Mouse (Mus musculus) CD4-positive, CD25-positive, alpha-beta regulatory T cell, adult 4 months (primary cell): ENCODE data around the gene Jdp2. TPM values are rescaled to one million over a fixed set of nuclear protein-coding genes. Genes with fewer than 3 reads are reported as not detected.

Experiments used
- ATAC-seq: one replicate; pipeline ENCODE4 v1.8.0; 2017
- polyA plus RNA-seq, 2 experiments: library from polyadenylated mRNA; unstranded; fragments of 100-300 nt; shearing (Covaris generic); gene quantifications; one replicate each; pipeline ENCODE4 v1.2.1; 2017

The Jdp2 gene
- polyA plus RNA-seq, 2 experiments from 2014 or later = 0.20 TPM; not detected in 1

DNA sequence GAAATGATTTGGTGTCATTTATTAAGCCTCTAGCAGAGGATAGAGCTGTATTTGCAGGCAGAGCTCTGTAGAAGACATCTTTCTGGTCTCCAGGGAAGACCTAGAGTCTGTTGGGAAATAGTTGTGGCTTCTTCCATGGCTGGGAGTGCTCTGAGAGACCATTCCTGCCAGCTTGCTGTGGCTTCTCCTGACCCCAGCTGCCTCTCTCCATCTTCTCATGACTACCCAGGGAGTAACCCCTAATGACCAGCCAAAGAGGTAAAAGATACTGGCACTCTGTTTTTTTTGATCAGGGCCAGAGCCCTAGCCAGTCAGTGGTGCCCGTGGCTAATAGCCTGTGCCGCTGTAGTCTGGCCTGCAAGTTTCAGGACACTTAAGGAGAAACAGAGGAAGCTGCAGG, 3.3 kb downstream of the Jdp2 start:
- ATAC-seq = no peak

- ATAC-seq = no peak
Measured at GRCm38 (mm10) chr12:85602811-85603210, 4.0 kb downstream of the Jdp2 start.

GRCm38 (mm10) chr12:85603767-85604166, 4.9 kb downstream of the Jdp2 start:
- no peak for ATAC-seq

- no peak for ATAC-seq
Measured at GRCm38 (mm10) chr12:85604301-85604998, 5.6 kb downstream of the Jdp2 start.

DNA sequence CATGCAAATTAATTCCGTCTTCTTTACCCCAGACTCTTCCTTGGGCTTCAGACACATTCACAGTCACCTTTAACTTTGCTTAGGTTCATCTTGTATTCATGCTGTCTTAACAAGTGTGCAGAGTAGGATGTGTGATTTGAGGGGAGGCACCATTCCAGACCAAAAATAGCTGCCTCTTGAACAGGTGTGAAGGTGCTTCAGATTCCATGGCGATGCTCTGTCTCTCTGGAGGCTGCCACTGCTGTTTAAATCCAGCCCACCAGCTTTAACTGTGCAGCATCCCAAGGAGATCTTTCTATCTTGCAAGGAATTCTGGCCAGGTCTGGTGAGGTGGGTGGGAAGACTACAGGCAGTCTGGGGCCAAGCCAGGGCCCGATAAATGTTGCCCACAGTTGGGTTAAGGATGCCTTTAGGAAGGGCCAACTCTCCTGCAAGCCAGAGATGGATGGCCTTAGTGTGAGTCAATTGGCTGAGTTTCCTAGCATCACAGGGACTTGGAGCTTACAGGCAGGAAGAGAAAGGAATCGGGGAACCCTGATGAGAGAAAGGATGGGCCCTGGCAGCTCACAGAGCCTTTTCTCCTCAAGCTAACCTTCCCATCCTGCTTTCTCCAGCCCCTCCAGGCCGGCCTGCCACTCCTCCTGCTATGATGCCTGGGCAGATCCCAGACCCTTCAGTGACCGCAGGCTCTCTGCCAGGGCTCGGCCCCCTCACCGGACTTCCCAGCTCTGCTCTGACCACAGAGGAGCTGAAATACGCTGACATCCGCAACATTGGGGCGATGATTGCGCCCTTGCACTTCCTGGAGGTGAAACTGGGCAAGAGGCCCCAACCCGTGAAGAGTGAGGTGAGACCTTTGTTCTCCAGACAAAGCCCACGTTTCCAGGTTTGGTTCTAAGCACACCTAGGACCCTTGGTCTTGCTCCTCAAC, 9.0 kb downstream of the Jdp2 start:
- no peak for ATAC-seq

DNA sequence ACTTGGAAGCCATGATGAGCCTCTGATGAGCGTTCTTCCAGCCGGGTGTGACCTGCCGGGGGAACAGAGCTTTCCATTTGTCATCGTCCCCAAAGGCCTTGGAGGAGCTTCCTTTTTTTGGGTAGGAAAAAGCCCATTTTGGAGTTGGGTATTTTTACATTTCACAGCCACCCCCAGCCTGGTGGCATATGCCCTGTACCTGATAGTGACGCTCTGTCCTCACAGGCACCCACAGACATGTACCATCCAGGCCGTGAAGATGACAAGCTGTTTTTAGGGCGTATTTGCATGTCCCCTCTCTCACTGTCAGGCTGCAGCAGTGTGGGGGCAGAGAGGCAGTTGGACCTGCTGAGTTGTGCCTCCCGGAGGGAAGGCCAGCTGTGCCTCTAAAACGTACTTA, 11.3 kb downstream of the Jdp2 start:
- ATAC-seq = no peak

- no peak for ATAC-seq
Measured at GRCm38 (mm10) chr12:85614090-85614489, 15.3 kb downstream of the Jdp2 start.

DNA sequence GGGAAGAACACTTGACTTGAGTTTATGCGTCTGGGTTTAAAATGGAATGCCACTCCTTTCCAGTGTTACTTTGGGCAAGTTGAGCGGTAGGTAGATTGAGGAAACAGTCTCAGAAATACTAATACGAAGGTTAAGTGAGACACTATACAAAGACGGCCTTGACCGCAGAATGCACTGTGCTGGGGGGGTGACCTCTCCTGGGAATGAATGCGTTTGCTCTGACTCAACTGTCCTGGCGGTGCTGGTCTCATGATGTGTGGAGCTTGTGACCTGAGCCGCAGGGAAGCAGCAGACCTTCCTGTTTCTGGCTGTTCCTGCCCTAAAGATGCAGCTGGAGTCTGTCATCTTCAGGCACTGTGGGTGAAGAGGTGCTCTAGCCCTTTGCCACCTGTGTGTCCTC, 16.7 kb downstream of the Jdp2 start:
- ATAC-seq = no peak

- no peak for ATAC-seq
Measured at GRCm38 (mm10) chr12:85617885-85618284, 19.1 kb downstream of the Jdp2 start.

- ATAC-seq = no peak
Measured at GRCm38 (mm10) chr12:85618430-85618829, 19.6 kb downstream of the Jdp2 start.

GRCm38 (mm10) chr12:85619283-85619897, 20.6 kb downstream of the Jdp2 start:
- no peak for ATAC-seq

- no peak for ATAC-seq
Measured at GRCm38 (mm10) chr12:85619898-85620443, 21.1 kb downstream of the Jdp2 start.

- ATAC-seq = no peak
Measured at GRCm38 (mm10) chr12:85621027-85621426, 22.2 kb downstream of the Jdp2 start.

DNA sequence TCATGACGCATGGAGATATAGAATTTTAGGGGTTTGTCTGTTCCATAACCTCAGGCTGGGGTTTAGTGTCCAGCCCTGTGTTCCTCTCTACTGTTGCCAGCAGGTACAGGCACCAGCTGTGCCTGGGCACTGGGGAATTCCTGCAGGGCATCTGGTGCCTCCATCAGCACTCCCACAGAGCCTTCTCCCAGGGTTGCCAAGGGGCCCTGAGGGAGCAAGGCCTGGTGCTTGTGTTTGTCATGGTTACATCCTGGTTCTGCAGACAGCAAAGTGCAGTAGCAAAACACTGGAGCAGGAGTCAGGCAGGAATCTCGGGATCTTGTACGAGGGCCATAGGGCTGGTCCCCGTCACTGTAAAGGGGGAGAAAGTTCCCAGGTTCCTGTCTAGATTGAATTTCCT, 22.8 kb downstream of the Jdp2 start:
- ATAC-seq = no peak

- no peak for ATAC-seq
Measured at GRCm38 (mm10) chr12:85623711-85624110, 24.9 kb downstream of the Jdp2 start.

DNA sequence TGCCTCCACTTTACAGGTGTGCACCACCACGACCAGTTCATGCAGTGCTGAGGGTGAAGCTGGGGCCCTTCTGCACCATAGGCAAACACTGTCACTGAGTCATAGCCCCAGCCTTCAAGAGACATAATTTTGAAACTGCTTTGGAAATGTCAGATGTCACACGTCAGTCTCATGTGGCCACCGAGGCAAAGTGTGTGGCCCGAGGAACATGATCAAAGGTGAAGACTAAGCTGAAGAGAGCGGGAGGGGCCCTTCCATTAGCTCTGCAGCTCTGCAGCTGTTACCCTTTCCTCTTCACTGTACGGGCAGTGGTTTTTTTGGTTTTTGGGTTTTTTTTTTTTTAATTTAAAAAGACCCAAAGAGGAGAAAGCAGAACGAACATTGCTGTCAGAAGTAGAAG, 25.8 kb downstream of the Jdp2 start:
- ATAC-seq = peak; percentile 94

GRCm38 (mm10) chr12:85625852-85626251, 27.0 kb downstream of the Jdp2 start:
- no peak for ATAC-seq

DNA sequence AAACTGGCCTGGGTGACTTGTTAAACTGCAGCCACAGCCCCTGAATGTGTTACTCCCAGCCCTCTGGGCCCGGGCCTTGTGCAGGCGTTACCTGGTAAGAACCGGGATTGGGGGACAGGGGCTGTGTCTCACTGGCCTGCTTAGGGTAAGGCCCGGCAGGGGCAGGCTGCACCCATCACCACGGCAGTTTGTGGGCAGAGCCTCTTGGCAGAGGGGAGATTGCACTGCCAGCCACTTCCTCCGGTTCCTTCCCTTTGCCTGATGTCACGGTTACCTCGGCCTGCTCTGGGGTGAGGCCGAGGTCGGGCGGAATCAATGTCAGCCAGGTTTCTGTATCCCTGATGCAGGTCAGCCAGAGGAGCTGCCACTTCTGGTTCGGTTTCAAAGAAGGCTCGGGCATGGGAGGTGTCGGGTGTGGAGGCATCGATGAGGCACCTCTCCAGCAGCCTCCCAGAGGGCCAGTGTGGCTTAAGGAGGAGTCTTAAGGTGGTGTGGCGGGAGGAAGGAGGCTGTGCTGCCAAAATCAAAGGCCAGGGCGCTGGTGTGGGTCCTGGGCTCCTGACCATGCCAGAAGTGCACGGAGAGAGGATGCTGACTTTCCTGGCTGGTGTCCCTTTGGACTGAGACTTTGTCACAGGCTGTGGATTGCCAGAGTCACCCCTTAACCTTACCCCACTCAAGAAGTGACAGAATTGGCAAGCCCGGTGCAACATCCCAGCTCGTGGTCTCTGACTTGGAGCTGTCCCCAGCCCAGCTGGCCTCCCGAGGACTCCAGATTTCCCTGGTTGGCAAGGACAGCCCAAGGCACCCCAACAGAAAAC, 31.0 kb downstream of the Jdp2 start:
- ATAC-seq = no peak

DNA sequence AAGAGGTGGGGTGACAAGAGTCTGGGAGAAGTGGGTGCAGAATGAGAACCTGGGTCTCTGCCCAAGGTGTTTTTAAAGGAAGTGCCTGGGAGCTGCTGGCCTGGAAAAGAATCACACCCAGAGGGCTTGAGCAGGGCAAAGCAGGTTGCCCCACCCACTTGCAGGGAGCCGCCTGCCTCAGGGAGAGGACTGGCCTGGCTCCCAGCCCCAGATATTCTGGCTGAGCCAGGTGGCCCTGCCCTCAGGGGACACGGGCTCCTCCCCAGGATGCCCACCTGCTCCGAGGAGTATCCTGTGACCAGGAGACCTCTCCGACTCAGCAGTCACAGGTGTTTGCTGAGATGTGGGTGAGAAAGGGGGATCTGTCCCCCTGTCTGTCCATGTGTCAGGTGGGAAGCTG, 32.4 kb downstream of the Jdp2 start:
- no peak for ATAC-seq

DNA sequence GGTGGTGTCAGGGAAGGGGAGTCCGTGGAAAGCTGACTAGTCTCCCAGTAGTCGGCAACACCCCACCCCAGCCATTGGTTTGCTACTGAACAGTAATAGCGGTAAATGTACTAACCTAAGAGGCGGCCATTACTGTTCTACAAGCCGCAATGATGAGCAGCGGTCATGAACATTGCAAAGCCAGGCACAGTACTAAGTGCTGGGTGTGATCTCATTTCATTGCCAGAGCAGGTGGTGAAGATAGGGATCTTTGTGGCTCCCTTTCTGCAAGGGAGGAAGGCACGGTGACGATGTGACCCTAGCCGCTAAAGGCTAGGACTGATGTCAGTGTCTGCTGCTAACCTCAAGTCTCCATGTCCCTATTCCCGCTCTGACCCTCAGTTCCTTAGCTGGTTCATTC, 33.5 kb downstream of the Jdp2 start:
- ATAC-seq = no peak

- ATAC-seq = peak; percentile 58
Measured at GRCm38 (mm10) chr12:85637932-85638331, 39.1 kb downstream of the Jdp2 start.
